Mouse (Mus musculus) forebrain, postnatal 0 days (tissue): ENCODE data around the gene 1110051M20Rik. TPM values are rescaled to one million over a fixed set of nuclear protein-coding genes. Genes with fewer than 3 reads are reported as not detected.
A peak's percentile ranks its signal among the peaks of the same experiment; 100 is the strongest.

ENCODE experiments used
- ATAC-seq: fragments of 200-750 bp; cut with Nextera tagmentation; 2 replicates; pipeline ENCODE4 v1.8.0; 2017; ENCODE audit warnings: mild to moderate bottlenecking, moderate library complexity
- DNase-seq: peaks from one replicate; pipeline ENCODE4 v3.0.0-alpha.2; 2015
- H3K27ac ChIP-seq: fragments of 300-500 bp; sonication (generic); 2 replicates; pipeline ENCODE4 v1.5.1; 2014; ENCODE audit warnings: low read depth, mild to moderate bottlenecking, antibody characterized with exemption, low read length, moderate library complexity, mixed read lengths
- H3K27me3 ChIP-seq: fragments of 300-500 bp; sonication (generic); 2 replicates; pipeline ENCODE4 v1.6.1; 2014; ENCODE audit warnings: mild to moderate bottlenecking, low read length, mixed read lengths; ENCODE audit not compliant: insufficient read depth
- H3K36me3 ChIP-seq: fragments of 300-500 bp; sonication (generic); 2 replicates; pipeline ENCODE4 v1.6.1; 2014; ENCODE audit warnings: mild to moderate bottlenecking, moderate library complexity; ENCODE audit not compliant: insufficient read depth
- H3K4me1 ChIP-seq: fragments of 300-500 bp; sonication (generic); 2 replicates; pipeline ENCODE4 v1.6.1; 2014; ENCODE audit warnings: antibody characterized with exemption; ENCODE audit not compliant: insufficient read depth
- H3K4me2 ChIP-seq: fragments of 300-500 bp; sonication (generic); 2 replicates; pipeline ENCODE4 v1.6.1; 2014; ENCODE audit warnings: low read depth, mild to moderate bottlenecking, moderate library complexity
- H3K4me3 ChIP-seq: fragments of 300-500 bp; sonication (generic); 2 replicates; pipeline ENCODE4 v1.5.1; 2014; ENCODE audit warnings: low read depth, low read length, mixed read lengths
- H3K9ac ChIP-seq: fragments of 300-500 bp; sonication (generic); 2 replicates; pipeline ENCODE4 v1.6.1; 2014; ENCODE audit warnings: mild to moderate bottlenecking
- H3K9me3 ChIP-seq: fragments of 300-500 bp; sonication (generic); 2 replicates; pipeline ENCODE4 v1.6.1; 2016; ENCODE audit warnings: low read length
- CTCF ChIP-seq: sonication (generic); IDR thresholded peaks from 2 replicates; pipeline ENCODE4 v1.5.1; 2016; ENCODE audit warnings: antibody characterized with exemption, control low read depth, low read depth
- WGBS: fragments of 180-500 bp; shearing (Covaris S2); extraction: QIAGEN DNeasy Blood & Tissue Kit; methylation state at CpG from one replicate; pipeline ENCODE4 v1.1.7; 2014; 5-methylcytosine and 5-hydroxymethylcytosine counted together
- polyA plus RNA-seq: library from polyadenylated mRNA; unstranded; fragments of >200 nt; fragmentation: Nextera tagmentation; extraction: Ambion mirVana; gene quantifications from 2 replicates; pipeline ENCODE4 v1.2.1, GENCODE M21; 2015
- total RNA-seq: library from RNA; depleted of rRNA; stranded (reverse); fragments of >200 nt; gene quantifications from 2 replicates; pipeline ENCODE4 v1.2.3, GENCODE M21; 2014

1110051M20Rik gene
- total and polyA plus RNA-seq, 2 experiments from 2014 or later, result 147 to 182 TPM

DNA sequence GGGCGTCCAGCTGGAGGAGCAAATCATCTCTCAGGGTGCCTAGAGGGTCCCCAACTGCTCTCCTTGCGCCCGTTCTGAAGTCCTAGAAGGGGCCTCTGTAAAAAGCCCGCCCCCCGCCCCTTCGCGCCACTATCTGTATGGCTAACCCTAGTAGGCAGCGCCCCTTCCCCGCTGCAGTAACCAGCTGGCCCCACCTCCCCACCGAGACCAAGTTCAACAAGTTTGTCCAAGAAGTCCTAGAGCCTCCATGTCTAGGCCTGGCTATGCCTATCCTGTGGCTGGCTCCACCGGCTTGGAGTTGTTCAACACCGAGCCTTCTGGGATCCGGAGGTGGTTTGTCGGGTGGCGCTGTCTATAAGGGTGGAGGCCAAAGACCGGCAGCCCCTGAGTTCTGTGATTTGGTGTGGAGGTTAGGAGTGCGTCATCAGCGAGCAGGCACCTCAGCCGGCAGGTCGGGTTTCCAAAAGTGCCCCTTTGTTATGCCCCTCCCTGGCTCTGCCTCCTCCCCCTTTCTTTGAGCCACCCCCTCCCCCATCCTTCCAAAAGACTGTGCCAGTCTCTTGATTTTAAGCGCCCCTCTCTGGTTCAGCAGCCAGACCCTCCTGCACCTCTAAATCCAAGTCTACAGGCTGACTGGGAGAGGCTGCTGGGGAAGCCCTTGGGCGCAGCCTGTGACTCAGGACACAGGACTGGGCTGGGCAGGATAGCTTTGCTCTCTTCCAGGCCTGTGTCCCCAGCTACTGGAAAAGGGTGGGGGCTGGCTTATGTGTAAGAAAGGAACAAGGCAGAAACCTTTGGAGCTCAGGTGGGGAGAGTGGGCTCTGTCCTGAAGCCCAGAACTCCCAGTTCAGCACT lies 187.2 kb downstream of the 1110051M20Rik start:
- ATAC-seq, result peak; percentile 72
- Histone ChIP-seq H3K9ac (peak overlapping the region; percentile 45; the same call in 1 of the 2 replicates), H3K4me2 (peak overlapping the region; percentile 99), H3K27me3 (0 out of 2 replicates have a peak, but pooled peaks cover 3% of the 10 kb centered on the region), H3K9me3 (no peaks in the 10 kb centered on the region), H3K36me3 (no peaks in the 10 kb centered on the region), H3K27ac (peak overlapping the region; percentile 51), H3K4me3 (peak overlapping the region; percentile 45), H3K4me1 (peaks cover 13% of the 10 kb centered on the region; the same call in 1 of the 2 replicates)
- WGBS, result 3% methylated on average over 22 of the region's 22 CpGs
- TF ChIP-seq CTCF, result no peak
- peak; percentile 45 for DNase-seq

DNA sequence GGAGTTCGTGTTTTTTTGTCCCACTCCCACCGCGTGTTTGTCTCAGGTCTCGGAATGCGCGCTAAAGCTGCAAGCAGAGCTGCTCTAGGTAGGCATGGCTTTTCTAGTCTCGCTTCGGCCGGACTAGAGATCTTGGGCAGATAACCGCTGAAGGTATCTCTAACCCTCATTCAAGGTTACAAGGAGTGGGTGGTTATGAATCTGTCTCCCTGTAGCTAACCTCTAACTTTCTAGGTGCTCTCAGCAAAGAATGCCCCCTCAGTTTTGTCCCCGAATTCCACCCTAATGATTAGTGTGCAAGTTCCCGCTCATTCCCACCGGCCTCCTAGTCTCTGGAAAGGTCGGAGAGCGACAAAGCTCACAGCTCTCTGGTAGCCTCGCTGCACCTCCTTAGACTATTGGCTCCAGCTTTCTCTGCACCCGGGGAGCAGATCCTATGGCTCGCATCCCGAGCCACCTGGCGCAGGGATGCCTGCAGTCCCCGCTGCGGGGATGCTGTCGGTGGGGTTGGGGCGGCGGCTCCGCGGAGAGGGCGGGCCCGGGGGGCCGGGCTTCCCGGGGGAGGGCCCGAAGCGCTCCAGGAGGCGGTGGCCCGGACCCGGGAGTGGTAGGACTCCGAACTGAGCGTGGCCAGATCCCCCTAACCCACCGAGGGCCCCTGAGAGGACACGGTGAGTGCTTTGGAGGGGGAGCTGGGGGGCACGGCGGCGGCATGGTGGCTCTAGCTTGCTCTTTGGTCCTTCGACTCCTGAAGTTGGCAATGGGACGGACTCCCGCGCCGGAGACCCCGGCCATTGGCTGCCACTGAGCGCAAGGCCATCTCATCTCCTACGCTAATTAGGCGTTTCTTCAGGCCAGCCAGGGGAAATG lies 188.0 kb downstream of the 1110051M20Rik start:
- peaks cover 13% of the 10 kb centered on the region; the same call in 1 of the 2 replicates for H3K4me1 ChIP-seq
- ATAC-seq (peak; percentile 52), DNase-seq (peak; percentile 49)
- H3K27ac ChIP-seq, result peak overlapping the region; percentile 51; the same call in 1 of the 2 replicates
- H3K36me3 ChIP-seq, result no peaks in the 10 kb centered on the region
- 3% methylated on average over 48 of the region's 52 CpGs for WGBS
- peak overlapping the region; percentile 45 for H3K4me3 ChIP-seq
- peak overlapping the region; percentile 99 for H3K4me2 ChIP-seq
- no peaks in the 10 kb centered on the region for H3K9me3 ChIP-seq
- H3K27me3 ChIP-seq, result 0 out of 2 replicates have a peak, but pooled peaks cover 3% of the 10 kb centered on the region
- TF ChIP-seq CTCF, result no peak
- peak overlapping the region; percentile 45 for H3K9ac ChIP-seq

DNA sequence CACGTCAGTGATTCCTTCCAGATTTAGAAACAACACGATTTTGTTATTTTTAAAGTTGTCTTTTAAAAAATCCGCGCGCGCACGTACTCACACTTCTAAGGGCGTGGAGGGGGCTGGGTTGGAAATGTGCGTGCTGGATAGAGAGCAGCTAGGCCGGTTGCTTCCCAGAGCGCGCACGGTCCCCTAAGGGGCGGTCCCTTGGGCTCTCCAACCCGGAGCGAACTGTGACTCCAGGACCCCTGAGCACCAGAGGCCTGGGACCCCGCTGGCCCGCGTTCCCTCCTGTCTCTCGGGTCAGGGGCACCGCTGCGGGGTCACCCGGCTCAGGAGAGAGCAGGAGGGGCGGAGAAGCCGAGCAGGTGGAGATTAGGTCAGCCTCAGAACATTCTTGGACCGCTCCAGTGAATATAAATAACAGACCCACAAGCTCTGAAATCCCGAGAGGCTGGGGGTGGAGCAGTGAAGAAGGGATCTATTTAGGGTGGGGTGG lies 188.8 kb downstream of the 1110051M20Rik start, which contains the start of gene Pacsin3:
Gene Pacsin3, plus strand, starts transcription at position 294 of the 490 bp plus-strand sequence.
- no peaks in the 10 kb centered on the region for H3K9me3 ChIP-seq
- H3K36me3 ChIP-seq, result no peaks in the 10 kb centered on the region
- 0 out of 2 replicates have a peak within 1 kb of the TSS, but pooled peaks have one; percentile 51 for H3K27ac ChIP-seq
- H3K4me3 ChIP-seq, result peak within 1 kb of the TSS; percentile 45
- peak within 1 kb of the TSS; percentile 99 for H3K4me2 ChIP-seq
- ATAC-seq (0 out of 2 replicates have a peak, but pooled peaks have one; percentile 13), DNase-seq (no peak)
- WGBS, result 2% methylated on average over 27 of the region's 27 CpGs
- TF ChIP-seq CTCF, result no peak
- 0 out of 2 replicates have a peak, but pooled peaks cover 3% of the 10 kb centered on the region for H3K27me3 ChIP-seq
- H3K4me1 ChIP-seq, result peaks cover 13% of the 10 kb centered on the region; the same call in 1 of the 2 replicates
- peak within 1 kb of the TSS; percentile 45 for H3K9ac ChIP-seq

DNA sequence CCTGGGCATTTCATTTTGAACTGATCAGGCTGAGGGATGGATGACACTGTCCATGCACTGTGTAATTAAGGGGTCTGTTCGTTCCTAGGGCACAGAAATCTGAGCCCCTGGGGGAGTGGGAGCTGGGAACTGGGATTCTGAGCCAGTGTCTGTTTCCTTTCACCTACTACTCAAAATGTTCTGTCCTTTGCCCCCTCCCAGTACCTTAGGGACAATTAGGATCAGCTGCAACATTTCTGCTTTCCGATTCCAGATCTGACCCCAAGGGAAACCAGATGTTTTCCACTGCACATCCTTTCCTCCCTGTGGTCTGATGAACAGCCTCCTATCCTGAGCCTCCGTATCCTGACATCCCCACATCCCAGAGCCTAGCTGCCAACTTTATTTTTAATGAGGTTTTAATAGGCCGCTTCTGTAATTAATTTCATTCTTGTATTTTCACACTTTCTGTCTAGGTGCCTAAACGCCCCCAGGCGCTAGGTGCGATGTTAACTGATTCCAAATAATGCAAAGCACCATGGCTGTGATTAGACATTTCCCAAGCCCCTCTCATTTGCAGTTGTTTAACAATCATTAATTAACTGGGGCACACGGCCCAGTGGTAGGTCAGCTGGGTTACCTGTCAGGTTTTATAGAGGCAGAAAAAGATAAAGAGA lies 189.7 kb downstream of the 1110051M20Rik start:
- ATAC-seq, result no peak
- DNase-seq, result no peak
- Histone ChIP-seq H3K4me1 (peaks cover 13% of the 10 kb centered on the region; the same call in 1 of the 2 replicates), H3K36me3 (no peaks in the 10 kb centered on the region), H3K27ac (no peak overlapping the region), H3K4me2 (peak overlapping the region; percentile 99; the same call in 1 of the 2 replicates), H3K27me3 (0 out of 2 replicates have a peak, but pooled peaks cover 3% of the 10 kb centered on the region), H3K9ac (no peak overlapping the region), H3K4me3 (no peak overlapping the region), H3K9me3 (no peaks in the 10 kb centered on the region)
- 25% methylated on average over 8 of the region's 8 CpGs for WGBS
- TF ChIP-seq CTCF, result no peak

DNA sequence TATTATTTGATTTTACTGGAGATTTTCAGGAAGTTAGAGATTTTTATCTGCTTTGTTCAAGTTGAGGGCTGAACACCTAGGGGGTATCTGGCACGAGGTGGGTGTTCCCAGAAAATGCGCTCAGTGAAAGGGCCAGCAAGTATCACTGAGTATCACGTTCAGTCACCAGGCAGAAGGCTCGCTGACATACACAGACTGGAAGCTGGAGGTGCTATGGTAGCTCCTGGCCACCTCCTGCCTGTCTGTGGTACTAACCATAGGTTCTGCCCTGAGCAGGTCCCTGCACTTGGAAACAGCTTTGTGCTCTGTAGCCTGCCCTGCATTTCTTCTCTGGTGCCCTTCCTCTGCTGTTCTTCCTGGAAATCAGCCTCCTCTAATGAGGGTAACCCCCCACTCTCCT lies 192.0 kb downstream of the 1110051M20Rik start:
- WGBS, result 59% methylated on average over 4 of the region's 4 CpGs
- no peak overlapping the region for H3K27ac ChIP-seq
- H3K4me1 ChIP-seq, result peaks cover 13% of the 10 kb centered on the region; the same call in 1 of the 2 replicates
- no peak overlapping the region for H3K4me2 ChIP-seq
- no peak overlapping the region for H3K4me3 ChIP-seq
- DNase-seq (no peak), ATAC-seq (no peak)
- no peak for TF ChIP-seq CTCF
- H3K9ac ChIP-seq, result no peak overlapping the region
- H3K27me3 ChIP-seq, result 0 out of 2 replicates have a peak, but pooled peaks cover 3% of the 10 kb centered on the region
- no peaks in the 10 kb centered on the region for H3K36me3 ChIP-seq
- no peaks in the 10 kb centered on the region for H3K9me3 ChIP-seq

DNA sequence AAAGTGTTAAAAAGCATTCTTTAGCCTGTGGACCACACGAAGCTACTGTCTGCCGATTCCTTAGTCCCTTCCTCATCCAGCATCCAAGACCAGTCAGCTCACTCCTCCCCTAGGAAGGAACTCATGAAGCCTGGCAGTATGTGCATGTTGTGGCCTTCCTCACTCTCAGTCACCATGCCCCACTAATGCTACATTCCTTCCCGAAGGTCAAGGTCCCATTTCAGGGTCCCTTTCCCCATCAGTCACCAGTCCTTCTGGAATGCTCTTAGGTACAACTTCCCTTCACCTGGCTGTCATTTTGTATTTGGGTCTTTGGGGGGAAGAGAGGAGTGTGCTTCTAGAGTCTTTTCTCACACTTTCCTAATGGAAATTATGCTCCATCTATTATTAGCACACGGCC lies 192.5 kb downstream of the 1110051M20Rik start:
- H3K9me3 ChIP-seq, result no peaks in the 10 kb centered on the region
- H3K4me2 ChIP-seq, result no peak overlapping the region
- H3K27ac ChIP-seq, result no peak overlapping the region
- H3K36me3 ChIP-seq, result no peaks in the 10 kb centered on the region
- WGBS, result 78% methylated on average over 4 of the region's 4 CpGs
- 0 out of 2 replicates have a peak, but pooled peaks cover 3% of the 10 kb centered on the region for H3K27me3 ChIP-seq
- ATAC-seq (no peak), DNase-seq (no peak)
- no peak for TF ChIP-seq CTCF
- no peak overlapping the region for H3K9ac ChIP-seq
- H3K4me3 ChIP-seq, result no peak overlapping the region
- H3K4me1 ChIP-seq, result peaks cover 13% of the 10 kb centered on the region; the same call in 1 of the 2 replicates
